Mouse (Mus musculus) MEL (cell line): ENCODE measurements around the gene Taldo1.

Source experiments
- POLR2A ChIP-seq, 2 experiments: IDR thresholded peaks; 2 replicates each; pipeline ENCODE4 v1.6.1; 2011 to 2012; ENCODE audit warnings: low read length in 2 of 2, mild to moderate bottlenecking in 2 of 2, control low read depth in 1 of 2, improper control_type of control experiment in 1 of 2, low read depth in 1 of 2, moderate library complexity in 1 of 2; ENCODE audit not compliant: control insufficient read depth in 1 of 2, insufficient read depth in 1 of 2, poor library complexity in 1 of 2
- POLR2AphosphoS5 ChIP-seq: IDR thresholded peaks from 2 replicates; pipeline ENCODE4 v1.6.1; 2012; ENCODE audit warnings: low read depth, borderline replicate concordance, mild to moderate bottlenecking, inconsistent platforms, low read length, moderate library complexity, mixed read lengths
- TBP ChIP-seq: IDR thresholded peaks from 2 replicates; pipeline ENCODE4 v1.8.0; 2011; ENCODE audit warnings: low read depth, low read length, improper control_type of control experiment
- ZC3H11A ChIP-seq: IDR thresholded peaks from 2 replicates; pipeline ENCODE4 v1.6.1; 2012; ENCODE audit warnings: low read depth, mild to moderate bottlenecking, inconsistent platforms, low read length, improper control_type of control experiment

DNA sequence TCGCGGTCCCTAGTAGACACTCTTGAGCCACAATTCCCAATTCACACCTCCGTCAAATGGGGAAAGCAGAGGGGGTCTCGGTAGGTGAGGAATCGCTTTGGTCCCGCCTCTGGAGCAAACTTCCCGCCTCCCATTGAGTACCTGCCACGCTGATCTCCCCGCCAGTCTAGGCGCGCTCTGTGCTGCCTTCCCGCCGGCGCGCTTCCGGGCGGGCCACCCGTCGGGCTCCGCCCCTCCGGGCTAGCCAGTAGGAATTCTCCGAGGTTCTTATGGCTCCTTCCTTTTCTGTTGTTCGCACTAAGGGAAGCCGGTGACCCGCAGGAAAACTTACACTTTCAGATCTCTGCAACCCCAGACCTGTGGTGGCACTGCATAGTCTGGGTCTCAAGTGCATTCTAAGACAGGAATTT, 51.8 kb downstream of the Taldo1 start, which contains the start of gene Pidd1:
- TF ChIP-seq POLR2A (IDR thresholded peaks at IDR 0.05; ENCODE audit: control insufficient read depth in 1 of 2, insufficient read depth in 1 of 2, low read depth in 1 of 2, low read length in 2 of 2, poor library complexity in 1 of 2) (peak; percentile 66 to 91; a peak in 3 of 4 replicates), TBP (peak; percentile 77), ZC3H11A (no peak), POLR2AphosphoS5 (no peak)
